Mouse (Mus musculus) kidney, postnatal 36 days (tissue): Measurements from ENCODE around the gene Synpo2.

Experiments
- DNase-seq, 2 experiments: peaks; one replicate each; pipeline ENCODE4 v3.0.0; 2021 to 2022; ENCODE audit warnings: mixed read lengths in 2 of 2

Gene Synpo2

DNA sequence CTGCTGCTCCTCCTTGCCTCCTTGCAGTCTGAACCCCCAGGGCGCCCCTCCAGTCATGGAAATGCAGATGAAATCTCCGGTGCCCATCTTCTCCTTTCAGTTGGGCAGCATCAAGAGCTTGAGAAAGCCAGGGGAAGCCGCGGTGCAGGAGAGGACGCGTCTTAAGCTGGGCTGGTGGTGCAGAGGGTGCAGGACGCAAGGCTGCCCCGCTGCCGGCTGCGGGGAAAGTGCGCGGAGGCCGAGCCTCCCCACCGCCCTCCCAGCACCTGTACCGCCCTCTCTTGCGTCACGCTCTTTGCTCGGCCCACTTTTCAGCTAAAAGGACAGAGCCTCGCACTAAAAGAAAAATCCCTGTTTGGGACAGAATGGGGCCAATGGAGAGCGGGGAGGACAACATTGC, at the start of gene Synpo2:
Synpo2 (minus strand) TSS at position 229 of the 400 bp plus-strand sequence.
- DNase-seq, result peak; percentile 61 to 76

GRCm38 (mm10) chr3:123285649-123286048, 49.7 kb upstream of the Synpo2 start:
- DNase-seq, result no peak

DNA sequence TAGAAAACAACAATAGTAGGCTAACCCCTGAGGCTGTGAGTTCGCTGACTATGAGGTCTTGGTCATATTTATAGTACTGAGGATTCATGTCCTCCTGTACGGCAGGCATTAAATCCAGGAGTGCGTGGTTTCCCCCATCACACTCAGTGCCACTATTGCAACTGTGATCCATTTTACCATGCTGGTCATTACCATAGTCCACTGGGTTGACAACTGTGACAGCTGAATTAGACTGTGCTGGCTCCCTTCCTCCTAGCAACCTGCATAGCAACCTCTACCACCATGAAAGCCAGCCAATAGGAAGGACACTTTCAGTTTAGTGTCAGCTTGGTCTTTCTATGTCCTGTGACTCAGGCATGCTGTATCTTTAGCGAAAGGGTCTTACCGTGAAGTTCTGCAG, 48.3 kb upstream of the Synpo2 start:
- no peak for DNase-seq

- no peak for DNase-seq
Measured at GRCm38 (mm10) chr3:123282866-123283615, 47.1 kb upstream of the Synpo2 start.

GRCm38 (mm10) chr3:123267741-123268201, 31.8 kb upstream of the Synpo2 start:
- peak; percentile 60 to 78 for DNase-seq

DNA sequence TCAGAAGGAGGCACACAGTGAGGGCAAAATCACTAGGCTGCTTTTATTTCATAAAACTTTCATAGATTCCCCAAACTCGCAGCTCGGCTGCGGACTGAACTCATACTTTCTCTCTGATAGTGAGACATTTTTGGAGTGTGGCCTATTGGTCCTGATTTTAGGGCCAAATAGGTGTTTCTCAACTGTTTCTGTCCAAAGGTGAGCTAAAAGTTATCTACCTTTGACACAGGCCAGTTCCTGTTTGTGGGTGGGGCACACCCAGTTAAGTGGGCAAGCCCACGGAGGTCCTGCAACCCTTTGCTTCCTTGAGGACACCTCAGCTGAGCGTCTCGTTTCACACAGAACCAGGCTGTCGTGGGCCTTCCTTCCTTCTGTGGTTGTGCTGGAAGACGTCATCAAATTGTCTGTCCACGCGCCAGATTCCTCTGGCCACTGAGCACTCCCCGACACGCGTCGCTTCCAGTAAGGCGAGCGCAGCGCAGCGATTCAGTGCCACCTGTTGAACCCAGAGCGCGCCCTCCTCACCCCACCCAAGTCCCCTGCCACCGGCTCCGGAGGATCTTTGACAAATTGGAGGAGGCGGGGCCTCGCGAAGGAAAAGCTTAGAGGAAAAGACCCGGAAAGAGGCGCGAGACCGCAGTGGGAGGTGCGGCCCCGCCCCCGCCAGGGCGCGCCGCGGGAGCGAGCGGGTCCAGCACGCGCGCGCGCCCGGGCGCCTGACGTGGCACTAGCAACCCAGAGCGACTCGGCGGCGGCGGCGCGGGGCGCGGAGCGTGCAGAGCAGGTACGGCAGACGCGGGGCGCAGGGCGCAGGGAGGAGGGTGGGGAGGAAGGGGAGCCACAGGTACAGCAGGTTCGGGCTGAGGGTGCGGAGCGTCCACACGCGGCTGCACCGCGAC, 31.1 kb upstream of the Synpo2 start, which contains the start of gene Sec24d:
Sec24d (plus strand) TSS at position 703 of the 899 bp plus-strand sequence.
- DNase-seq, result peak; percentile 85 to 91

DNA sequence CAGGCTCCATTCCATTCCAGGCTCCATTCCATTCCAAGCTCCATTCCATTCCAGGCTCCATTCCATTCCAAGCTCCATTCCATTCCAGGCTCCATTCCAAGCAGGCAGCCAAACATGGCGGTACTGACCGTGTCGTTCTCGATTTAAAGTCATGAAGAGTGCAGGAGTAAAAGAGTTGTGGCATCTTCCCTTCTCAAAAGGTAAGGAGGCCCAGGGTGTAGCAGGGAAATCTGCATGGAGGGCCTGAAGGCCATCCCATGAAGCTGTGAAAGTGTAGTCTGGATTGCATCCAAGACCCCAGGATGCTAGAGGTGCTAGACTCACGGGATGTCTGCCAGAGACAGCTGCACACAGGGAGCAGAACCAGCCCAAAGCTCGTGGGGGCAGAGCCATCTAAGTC, 28.8 kb upstream of the Synpo2 start:
- peak; percentile 4 to 15 for DNase-seq

GRCm38 (mm10) chr3:123258709-123259108, 22.8 kb upstream of the Synpo2 start:
- no peak for DNase-seq

GRCm38 (mm10) chr3:123256181-123257101, 20.5 kb upstream of the Synpo2 start:
- no peak for DNase-seq

DNA sequence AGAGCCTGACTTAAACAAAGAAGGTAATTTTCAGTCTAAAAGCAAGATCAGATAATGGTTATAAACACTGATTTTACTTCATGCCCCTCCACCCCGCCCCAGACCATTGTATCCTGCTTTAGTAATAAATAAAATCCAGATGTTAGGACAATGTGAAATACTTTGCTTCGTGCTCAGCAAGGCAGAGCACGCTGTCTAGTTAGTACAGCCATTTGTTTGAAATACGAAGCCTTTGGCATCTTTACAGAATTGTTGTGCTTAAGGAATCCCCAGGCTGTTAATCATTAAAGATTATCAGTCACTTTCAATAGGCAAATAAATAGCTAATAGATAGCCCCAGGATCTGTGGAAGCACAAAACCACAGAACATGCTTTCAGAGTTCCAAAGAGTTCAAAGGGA, 9.7 kb upstream of the Synpo2 start:
- DNase-seq, result no peak

DNA sequence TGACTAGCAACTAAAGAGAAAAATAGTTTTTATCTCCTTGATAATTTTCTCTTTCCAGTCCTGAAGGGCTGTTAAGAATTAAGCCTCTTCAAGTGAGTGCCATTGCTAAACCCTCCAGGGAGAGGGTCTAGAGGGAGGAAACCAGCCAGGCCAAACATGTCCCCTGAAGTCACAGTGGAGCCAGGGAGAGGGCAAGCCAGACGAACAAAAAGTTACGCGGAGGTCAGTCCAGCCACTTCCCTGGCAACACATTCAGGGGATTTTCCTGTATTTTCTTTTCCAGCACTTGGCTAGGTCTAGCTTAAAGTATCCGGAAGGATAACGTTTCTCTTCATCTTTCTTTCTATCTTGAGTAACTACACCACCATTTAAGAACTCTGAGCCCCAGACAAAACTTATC, 8.4 kb upstream of the Synpo2 start:
- no peak for DNase-seq

DNA sequence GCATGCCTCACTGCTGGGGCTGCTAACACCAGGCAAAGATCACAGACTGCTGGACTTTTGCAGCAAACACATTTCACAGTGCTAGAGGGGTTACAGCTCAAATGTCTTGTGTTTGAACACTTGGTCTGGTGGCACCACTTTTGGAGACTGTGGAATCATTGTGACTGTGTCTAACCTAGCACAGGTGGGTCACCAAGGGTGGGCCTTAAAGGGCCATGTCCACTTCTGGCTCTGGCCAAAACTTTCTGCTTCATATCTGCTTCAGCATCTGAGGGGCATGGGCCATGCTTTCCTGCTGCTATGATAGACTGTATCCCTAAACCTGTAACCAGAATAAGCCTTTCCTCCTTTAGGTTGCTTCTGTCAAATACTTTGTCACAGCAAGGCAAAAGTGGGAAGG, 1.5 kb upstream of the Synpo2 start:
- no peak for DNase-seq

DNA sequence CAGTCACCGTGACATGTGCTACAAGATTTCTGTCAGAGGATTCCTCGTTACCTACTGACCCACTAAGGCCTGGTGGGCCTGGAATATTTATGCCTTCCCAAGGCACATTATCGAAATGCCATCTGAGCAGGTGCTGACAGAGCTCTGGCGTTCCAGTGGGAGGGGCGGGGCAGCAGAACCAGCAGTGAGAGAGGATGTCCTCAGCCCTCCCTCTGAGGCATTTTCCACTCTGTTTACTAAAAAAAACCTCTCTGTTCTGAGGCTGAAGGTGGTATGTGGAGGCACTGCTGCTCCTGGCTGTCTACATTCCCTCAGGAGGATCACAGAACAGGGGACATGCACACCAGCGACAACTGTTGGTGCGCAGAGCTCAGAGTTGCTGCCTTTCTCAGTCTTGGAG, 1.1 kb upstream of the Synpo2 start:
- DNase-seq, result no peak

- no peak for DNase-seq
Measured at GRCm38 (mm10) chr3:123235495-123235894, 454 bp downstream of the Synpo2 start.

- peak; percentile 54 to 60 for DNase-seq
Measured at GRCm38 (mm10) chr3:123234191-123234836, 1.6 kb downstream of the Synpo2 start.

GRCm38 (mm10) chr3:123231639-123232038, 4.3 kb downstream of the Synpo2 start:
- no peak for DNase-seq

DNA sequence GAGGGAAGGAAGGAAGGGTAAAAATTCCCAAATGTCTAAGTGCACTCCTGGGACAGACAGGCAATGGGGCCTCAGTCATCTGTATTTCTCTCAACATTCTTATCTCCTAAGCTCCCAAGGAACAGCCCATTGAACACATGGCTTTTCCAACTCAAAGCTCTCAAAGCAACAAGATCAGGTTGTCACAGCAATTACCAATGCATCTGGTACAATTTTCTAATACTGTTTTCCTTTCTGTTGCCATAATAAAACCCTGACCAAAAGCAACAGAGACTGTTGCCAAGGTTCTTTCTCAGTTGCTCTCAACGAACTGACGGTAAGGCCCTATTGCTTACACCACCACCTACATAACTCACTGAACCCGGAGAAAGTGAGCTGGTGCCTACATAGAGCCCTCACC, 8.7 kb downstream of the Synpo2 start:
- DNase-seq, result no peak

DNA sequence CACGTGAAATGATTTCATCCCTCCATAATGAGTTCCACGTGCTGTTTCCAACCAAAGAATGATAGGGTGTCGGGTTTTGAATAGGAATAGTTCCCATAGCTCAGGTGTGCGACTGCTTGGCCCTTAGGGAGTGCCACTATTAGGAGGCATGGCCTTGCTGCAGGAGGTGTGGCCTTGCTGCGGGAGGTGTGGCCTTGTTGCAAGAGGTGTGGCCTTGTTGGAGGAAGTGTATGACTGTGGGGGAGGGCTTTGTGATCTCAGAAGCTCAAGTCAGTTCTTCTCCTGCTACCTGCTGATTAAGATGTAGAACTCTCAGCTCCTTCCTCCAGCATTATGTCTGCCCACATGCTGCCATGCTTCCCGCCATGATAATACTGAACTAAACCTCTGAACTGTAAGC, 17.3 kb downstream of the Synpo2 start:
- DNase-seq, result no peak

DNA sequence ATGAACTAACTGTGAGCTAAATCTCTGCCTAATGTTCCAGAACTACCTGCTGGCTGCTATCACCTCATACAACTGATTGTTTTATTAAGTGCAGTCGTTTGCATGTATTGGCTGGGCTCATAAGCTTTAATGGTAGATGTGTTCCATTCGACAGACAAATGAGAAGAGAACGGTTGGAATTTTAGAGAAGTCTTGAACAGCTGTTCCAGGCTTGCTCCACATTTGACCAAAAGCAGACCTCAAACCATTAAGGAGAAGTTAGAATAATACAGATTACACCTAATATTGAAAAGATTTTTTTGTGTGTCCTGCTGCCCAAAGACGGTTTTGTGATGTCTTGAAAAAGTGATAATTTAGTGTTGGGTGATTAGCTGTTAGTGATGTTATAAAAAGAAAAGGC, 27.1 kb downstream of the Synpo2 start:
- DNase-seq, result no peak

GRCm38 (mm10) chr3:123207386-123207785, 28.6 kb downstream of the Synpo2 start:
- no peak for DNase-seq

- no peak for DNase-seq
Measured at GRCm38 (mm10) chr3:123205485-123205884, 30.5 kb downstream of the Synpo2 start.

DNA sequence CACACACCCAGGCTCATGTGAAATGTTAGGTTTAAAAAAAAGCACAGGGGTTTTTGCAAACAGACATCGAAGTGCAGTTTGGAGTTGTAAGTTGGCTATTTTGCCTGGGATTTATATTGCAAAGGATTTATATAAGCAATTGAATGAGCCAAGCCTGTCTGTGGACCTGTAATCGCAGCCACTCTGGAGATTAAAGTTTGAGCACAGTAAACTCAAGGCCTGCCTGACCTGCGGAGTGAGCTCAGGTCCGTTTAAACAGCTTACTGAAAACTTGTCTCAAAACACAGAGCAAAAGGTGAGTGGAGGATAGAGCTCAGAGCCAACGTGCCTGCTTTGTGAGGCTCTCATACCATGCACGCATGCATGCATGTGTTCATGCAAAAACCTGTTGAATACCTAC, 30.9 kb downstream of the Synpo2 start:
- DNase-seq, result no peak
